Mouse (Mus musculus) embryonic stem cell, embryonic (primary cell): Measurements from ENCODE around the gene Pitpnm1.

ENCODE experiments used
- CTCF ChIA-PET, 4 experiments: fragments of 300-600 bp in 2 of 4; fragments of 350-600 bp in 2 of 4; sonication (Branson Sonifier 250); formaldehyde crosslinking; loops; one replicate each; lab custom pipeline; 2022; ENCODE audit warnings: inconsistent platforms in 2 of 4; lab: Charles Lee
- POLR2A ChIA-PET, 4 experiments: fragments of 300-600 bp in 2 of 4; fragments of 350-600 bp in 2 of 4; sonication (Branson Sonifier 250); formaldehyde crosslinking; loops; one replicate each; lab custom pipeline; 2022; ENCODE audit warnings: antibody characterized with exemption in 4 of 4, inconsistent platforms in 1 of 4; lab: Charles Lee

Pitpnm1 gene

GRCm38 (mm10) chr19:4152445-4153231, 52.8 kb downstream of the Pitpnm1 start:
- ChIA-PET POLR2A (interaction anchor here (0.5 to 4.1 kb wide), 21 partner anchors 10 to 315 kb away, joined by 3 to 17 read pairs (median 4); partner anchors contain the start of genes Rps6kb2 (in 3 of the 4), Aip (in 1 of the 4), Ppp1ca (in 1 of the 4) and Rad9a (in 1 of the 4)), CTCF (interaction anchor here in 2 of 4 experiments (0.6 to 0.7 kb wide), 2 partner anchors 14 to 101 kb away, joined by 3 to 4 read pairs; no protein-coding TSS in a partner anchor)

GRCm38 (mm10) chr19:4153232-4153654, 53.4 kb downstream of the Pitpnm1 start, which contains the start of gene Ptprcap:
Ptprcap (plus strand) TSS chr19:4153604.
- CTCF ChIA-PET: interaction anchor here in 1 of 4 experiments (0.7 kb wide), 2 partner anchors 15 to 39 kb away, joined by 3 to 4 read pairs; no protein-coding TSS in a partner anchor
- POLR2A ChIA-PET: interaction anchor here (0.7 to 4.1 kb wide), 15 partner anchors 8 to 111 kb away, joined by 3 to 20 read pairs (median 6); partner anchors contain the start of genes Rps6kb2 (in 3 of the 4), Cdk2ap2 (in 1 of the 4), Ppp1ca (in 1 of the 4) and Rad9a (in 1 of the 4)

- CTCF ChIA-PET: interaction anchor here (0.5 to 1.5 kb wide), 8 partner anchors 15 to 181 kb away, joined by 3 to 11 read pairs (median 4); partner anchors contain the start of gene Ppp1ca (in 1 of the 4)
- POLR2A ChIA-PET: interaction anchor here (0.6 to 4.1 kb wide), 25 partner anchors 8 to 208 kb away, joined by 3 to 20 read pairs (median 5); partner anchors contain the start of genes Rps6kb2 (in 3 of the 4), Aip (in 1 of the 4), Cdk2ap2 (in 1 of the 4) and Gpr152 (in 1 of the 4)
Observed at GRCm38 (mm10) chr19:4154437-4155222, 54.8 kb downstream of the Pitpnm1 start.

GRCm38 (mm10) chr19:4155223-4156072, 55.6 kb downstream of the Pitpnm1 start:
- ChIA-PET POLR2A (interaction anchor here (0.6 to 4.1 kb wide), 26 partner anchors 8 to 209 kb away, joined by 3 to 20 read pairs (median 4); partner anchors contain the start of genes Cdk2ap2 (in 2 of the 4), Rps6kb2 (in 2 of the 4), Aip (in 1 of the 4) and Gpr152 (in 1 of the 4)), CTCF (interaction anchor here in 3 of 4 experiments (0.5 to 1.5 kb wide), 6 partner anchors 14 to 182 kb away, joined by 3 to 6 read pairs (median 4); partner anchors contain the start of gene Ppp1ca (in 1 of the 3))

- ChIA-PET CTCF (interaction anchor here in 2 of 4 experiments (1.1 to 1.2 kb wide), 3 partner anchors 13 to 14 kb away, joined by 3 to 4 read pairs (median 3); no protein-coding TSS in a partner anchor), POLR2A (interaction anchor here in 3 of 4 experiments (0.6 to 4.1 kb wide), 16 partner anchors 7 to 59 kb away, joined by 3 to 17 read pairs (median 6); partner anchors contain the start of genes Rad9a (in 2 of the 3), Aip (in 1 of the 3), Cdk2ap2 (in 1 of the 3) and Ppp1ca (in 1 of the 3))
Observed at GRCm38 (mm10) chr19:4156073-4156579, 56.3 kb downstream of the Pitpnm1 start.

DNA sequence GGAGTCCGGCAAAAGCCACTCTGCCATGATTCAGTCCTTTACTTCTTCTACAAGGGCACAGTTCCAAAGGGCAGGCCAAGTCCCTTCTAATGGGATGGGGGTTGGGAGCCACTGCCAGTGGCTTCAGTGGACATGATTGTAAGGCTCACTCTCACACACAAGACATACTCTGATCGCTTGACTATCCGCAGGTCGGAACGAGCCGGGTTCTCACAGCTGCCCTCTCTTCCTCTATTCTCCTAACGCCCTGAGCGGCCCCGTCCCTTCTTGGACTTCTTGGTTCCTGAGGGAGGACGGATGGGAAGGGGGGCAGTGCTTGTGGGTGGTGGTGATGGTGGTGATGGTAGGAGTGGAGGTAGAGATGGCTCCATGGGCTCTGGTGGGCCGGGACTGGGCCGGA, 57.0 kb downstream of the Pitpnm1 start:
- ChIA-PET CTCF (interaction anchor here in 2 of 4 experiments (1.1 to 1.2 kb wide), 2 partner anchors 13 kb away, joined by 3 read pairs; no protein-coding TSS in a partner anchor), POLR2A (interaction anchor here in 3 of 4 experiments (0.5 to 4.1 kb wide), 16 partner anchors 6 to 60 kb away, joined by 3 to 17 read pairs (median 6); partner anchors contain the start of genes Ppp1ca (in 2 of the 3), Rad9a (in 2 of the 3), Aip (in 1 of the 3) and Cdk2ap2 (in 1 of the 3))

- ChIA-PET POLR2A (interaction anchor here (0.5 to 1.6 kb wide), 7 partner anchors 8 to 104 kb away, joined by 3 to 4 read pairs (median 4); partner anchors contain the start of gene Rad9a (in 1 of the 4)), CTCF (interaction anchor here in 1 of 4 experiments (1.1 to 1.2 kb wide), 2 partner anchors 11 to 34 kb away, joined by 3 to 4 read pairs; partner anchors contain the start of gene Aip)
Observed at GRCm38 (mm10) chr19:4159049-4159448, 59.3 kb downstream of the Pitpnm1 start.

GRCm38 (mm10) chr19:4162646-4163542, 63.1 kb downstream of the Pitpnm1 start, which contains the start of gene Rps6kb2:
Rps6kb2 (minus strand) TSS chr19:4163354.
- CTCF ChIA-PET: interaction anchor here in 2 of 4 experiments (0.6 to 1.9 kb wide), 8 partner anchors 8 to 200 kb away, joined by 3 to 7 read pairs (median 4); partner anchors contain the start of genes Ppp1ca (in 2 of the 2) and Ndufv1 (in 1 of the 2)

DNA sequence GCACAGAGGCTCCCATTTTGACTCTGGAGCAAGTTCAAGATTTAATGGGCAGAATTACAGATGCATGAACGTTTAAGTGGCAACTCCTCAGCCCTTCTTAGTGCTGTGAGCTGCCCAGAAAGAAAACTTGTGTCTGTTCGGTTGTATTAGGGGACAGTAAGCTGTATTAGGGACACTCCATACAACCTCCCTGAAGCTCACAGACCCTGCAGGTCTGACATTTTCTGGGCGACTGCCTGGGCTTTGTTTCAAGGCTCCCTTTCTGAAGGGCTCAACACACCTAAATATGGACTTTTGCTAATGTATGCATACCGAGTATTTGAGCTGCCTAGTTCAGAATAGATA, 63.7 kb downstream of the Pitpnm1 start:
- ChIA-PET POLR2A (interaction anchor here in 3 of 4 experiments (0.5 to 4.8 kb wide), 56 partner anchors 9 to 456 kb away, joined by 3 to 27 read pairs (median 5); partner anchors contain the start of genes Ptprcap (in 3 of the 3), Aip (in 2 of the 3), Carns1 (in 2 of the 3) and Cdk2ap2 (in 2 of the 3)), CTCF (interaction anchor here in 3 of 4 experiments (0.6 to 1.9 kb wide), 9 partner anchors 8 to 201 kb away, joined by 3 to 7 read pairs (median 4); partner anchors contain the start of genes Ppp1ca (in 2 of the 3) and Ndufv1 (in 1 of the 3))

More at GRCm38 (mm10) chr19:4162646-4163542, 63.1 kb downstream of the Pitpnm1 start, which contains the start of gene Rps6kb2:
- POLR2A ChIA-PET: interaction anchor here in 3 of 4 experiments (0.5 to 4.8 kb wide), 61 partner anchors 8 to 455 kb away, joined by 3 to 27 read pairs (median 4); partner anchors contain the start of genes Cdk2ap2 (in 3 of the 3), Ppp1ca (in 3 of the 3), Ptprcap (in 3 of the 3) and Aip (in 2 of the 3)
